Mouse (Mus musculus): ENCODE data around the gene Eln.

Eln gene

GRCm38 (mm10) chr5:134727001-134727639 lies 20.0 kb downstream of the Eln start:
- no peak for TF ChIP-seq GATA4 (IDR thresholded peaks at IDR 0.05; ENCODE audit: insufficient replicate concordance, low read length)

- TF ChIP-seq GATA4 (IDR thresholded peaks at IDR 0.05; ENCODE audit: insufficient replicate concordance, low read length), result no peak
Measured at GRCm38 (mm10) chr5:134725299-134725698, 21.8 kb downstream of the Eln start.

- no peak for TF ChIP-seq GATA4 (IDR thresholded peaks at IDR 0.05; ENCODE audit: insufficient replicate concordance, low read length)
Measured at GRCm38 (mm10) chr5:134720058-134720457, 27.1 kb downstream of the Eln start.

- no peak for TF ChIP-seq GATA4 (IDR thresholded peaks at IDR 0.05; ENCODE audit: insufficient replicate concordance, low read length)
Measured at GRCm38 (mm10) chr5:134711076-134711475, 36.0 kb downstream of the Eln start.

- TF ChIP-seq GATA4 (IDR thresholded peaks at IDR 0.05; ENCODE audit: insufficient replicate concordance, low read length), result no peak
Measured at GRCm38 (mm10) chr5:134709275-134709674, 37.8 kb downstream of the Eln start.

GRCm38 (mm10) chr5:134704157-134704556 lies 43.0 kb downstream of the Eln start:
- TF ChIP-seq GATA4 (IDR thresholded peaks at IDR 0.05; ENCODE audit: insufficient replicate concordance, low read length), result no peak

GRCm38 (mm10) chr5:134695539-134695938 lies 51.6 kb downstream of the Eln start:
- TF ChIP-seq GATA4 (IDR thresholded peaks at IDR 0.05; ENCODE audit: insufficient replicate concordance, low read length), result no peak

- TF ChIP-seq GATA4 (IDR thresholded peaks at IDR 0.05; ENCODE audit: insufficient replicate concordance, low read length), result no peak
Measured at GRCm38 (mm10) chr5:134695082-134695481, 52.0 kb downstream of the Eln start.

- no peak for TF ChIP-seq GATA4 (IDR thresholded peaks at IDR 0.05; ENCODE audit: insufficient replicate concordance, low read length)
Measured at GRCm38 (mm10) chr5:134692704-134693103, 54.4 kb downstream of the Eln start.

- no peak for TF ChIP-seq GATA4 (IDR thresholded peaks at IDR 0.05; ENCODE audit: insufficient replicate concordance, low read length)
Measured at GRCm38 (mm10) chr5:134688718-134689284, 58.3 kb downstream of the Eln start.

- no peak for TF ChIP-seq GATA4 (IDR thresholded peaks at IDR 0.05; ENCODE audit: insufficient replicate concordance, low read length)
Measured at GRCm38 (mm10) chr5:134688086-134688717, 58.9 kb downstream of the Eln start, which contains the start of gene Limk1. Gene Limk1, minus strand, starts transcription at chr5:134688598.

GRCm38 (mm10) chr5:134687187-134687586 lies 59.9 kb downstream of the Eln start:
- no peak for TF ChIP-seq GATA4 (IDR thresholded peaks at IDR 0.05; ENCODE audit: insufficient replicate concordance, low read length)

- no peak for TF ChIP-seq GATA4 (IDR thresholded peaks at IDR 0.05; ENCODE audit: insufficient replicate concordance, low read length)
Measured at GRCm38 (mm10) chr5:134686541-134686940, 60.6 kb downstream of the Eln start.

- TF ChIP-seq GATA4 (IDR thresholded peaks at IDR 0.05; ENCODE audit: insufficient replicate concordance, low read length), result no peak
Measured at GRCm38 (mm10) chr5:134684398-134684797, 62.7 kb downstream of the Eln start.

GRCm38 (mm10) chr5:134683813-134684212 lies 63.3 kb downstream of the Eln start:
- no peak for TF ChIP-seq GATA4 (IDR thresholded peaks at IDR 0.05; ENCODE audit: insufficient replicate concordance, low read length)

GRCm38 (mm10) chr5:134680238-134680637 lies 66.9 kb downstream of the Eln start:
- peak; percentile 75; the same call in 1 of the 2 replicates for TF ChIP-seq GATA4 (IDR thresholded peaks at IDR 0.05; ENCODE audit: insufficient replicate concordance, low read length)

All from liver, adult (tissue).